Mouse (Mus musculus) CH12F3 (cell line): ENCODE data around the gene Cnot11.

Experiments
- in situ Hi-C: fragments of 300-500 bp; cut with MboI; formaldehyde crosslinking; loops from 2 replicates; pipeline ENCODE4 v1.14.3; 2020; ENCODE audit warnings: low sequenced_read_pairs

Cnot11 gene

GRCm38 (mm10) chr1:39531036-39531435, 3.8 kb upstream of the Cnot11 start:
- in situ Hi-C loops, result no loop called here

GRCm38 (mm10) chr1:39533917-39534316, 875 bp upstream of the Cnot11 start:
- in situ Hi-C loops, result no loop called here

DNA sequence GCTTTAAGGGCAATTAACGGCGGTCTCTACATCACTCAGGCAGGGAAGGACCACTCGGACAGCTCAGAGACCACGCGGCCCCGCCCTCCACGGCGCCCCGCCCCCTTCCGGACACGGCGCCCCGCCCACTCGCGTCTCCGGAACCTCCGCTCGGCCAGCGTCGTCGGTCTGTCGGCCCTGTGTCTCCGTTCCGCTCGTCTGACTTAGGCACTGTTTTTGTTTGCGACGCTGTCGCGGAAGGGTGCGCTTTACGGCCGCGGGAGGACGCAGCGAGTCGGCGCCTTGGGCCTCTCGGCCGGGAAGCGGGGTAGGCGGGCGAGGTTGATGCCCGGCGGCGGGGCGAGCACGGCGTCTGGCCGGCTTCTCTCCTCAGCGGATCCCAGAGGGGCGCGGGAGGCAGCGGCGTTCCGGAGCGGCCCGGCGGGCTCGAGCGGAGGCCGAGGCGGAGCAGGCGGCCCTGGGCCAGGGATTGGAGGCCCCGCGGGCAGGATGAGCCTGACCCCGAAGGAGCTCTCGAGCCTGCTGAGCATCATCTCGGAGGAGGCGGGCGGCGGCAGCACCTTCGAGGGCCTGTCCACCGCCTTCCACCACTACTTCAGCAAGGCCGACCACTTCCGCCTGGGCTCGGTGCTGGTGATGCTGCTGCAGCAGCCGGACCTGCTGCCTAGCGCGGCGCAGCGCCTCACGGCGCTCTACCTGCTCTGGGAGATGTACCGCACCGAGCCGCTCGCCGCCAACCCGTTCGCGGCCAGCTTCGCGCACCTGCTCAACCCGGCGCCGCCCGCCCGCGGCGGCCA, 921 bp downstream of the Cnot11 start:
- in situ Hi-C loops, result no loop called here

DNA sequence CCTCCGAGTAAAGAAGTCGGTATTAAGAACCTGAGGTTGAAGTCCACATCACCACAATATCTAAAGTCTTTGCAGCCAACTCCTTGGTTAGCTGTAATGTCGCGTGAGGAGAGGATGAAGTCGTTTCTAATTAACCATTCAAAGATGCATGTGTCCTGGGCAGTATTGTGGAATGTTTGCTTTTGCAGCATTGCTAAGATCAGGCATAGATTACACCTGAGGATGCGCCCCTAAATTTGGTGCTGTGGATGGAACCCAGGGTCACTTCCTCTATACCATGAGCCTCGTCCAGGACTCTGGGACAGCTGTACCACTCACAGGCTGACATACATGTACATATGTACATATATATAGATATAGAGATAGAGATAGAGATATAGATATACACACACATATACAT, 1.9 kb downstream of the Cnot11 start:
- in situ Hi-C loops, result no loop called here

DNA sequence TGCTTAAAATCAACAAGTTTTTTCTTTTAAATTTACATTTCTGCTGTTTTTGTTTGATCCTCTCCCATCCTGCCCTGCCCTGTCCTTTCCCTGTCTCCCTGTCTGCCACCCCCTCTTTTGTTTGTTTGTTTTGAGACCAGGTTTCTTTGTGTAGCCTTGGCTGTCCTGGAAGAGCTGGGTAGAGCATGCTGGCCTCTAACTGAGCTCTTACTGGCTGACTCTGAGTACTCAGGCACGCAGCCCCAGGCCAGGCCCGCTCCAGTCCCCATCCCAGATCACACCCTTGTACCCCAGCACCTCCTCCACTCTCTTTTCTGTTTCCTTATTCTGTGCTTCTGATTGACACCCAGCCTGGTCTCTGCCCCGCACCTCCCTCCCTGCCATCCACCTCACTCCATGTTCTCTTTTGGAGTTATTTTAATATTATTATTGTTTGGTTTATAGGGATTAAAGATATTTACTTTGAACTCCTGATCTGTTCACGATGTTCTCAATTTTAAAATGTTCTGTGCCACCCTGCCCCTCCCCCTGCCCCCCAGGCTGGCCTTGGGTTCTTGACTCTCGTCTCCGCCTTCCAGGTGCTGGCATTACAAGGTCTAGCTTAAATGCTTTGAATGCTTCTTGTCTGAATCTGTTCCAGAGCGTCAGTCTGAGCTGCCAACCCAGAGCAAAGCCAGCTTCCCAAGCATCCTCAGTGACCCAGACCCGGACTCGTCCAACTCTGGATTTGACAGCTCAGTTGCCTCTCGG, 3.0 kb downstream of the Cnot11 start:
- in situ Hi-C loops, result no loop called here

DNA sequence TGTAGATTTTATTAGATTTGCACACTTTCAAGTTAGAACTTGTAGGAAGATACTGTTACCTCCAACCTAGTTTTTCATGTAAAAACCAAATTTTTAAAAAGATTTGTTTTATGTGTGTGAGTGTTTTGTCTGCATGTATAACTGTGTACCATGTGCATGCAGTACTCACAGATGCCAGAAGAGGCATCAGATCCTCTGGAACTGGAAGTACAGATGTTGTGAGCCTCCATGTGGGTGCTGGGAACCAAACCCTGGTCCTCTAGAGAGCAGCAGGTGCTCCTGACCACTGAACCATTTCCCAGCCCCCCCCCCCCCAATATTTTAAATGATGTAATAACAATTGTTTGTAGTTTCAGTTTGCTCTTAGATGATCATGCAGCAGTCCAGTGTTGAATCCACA, 5.8 kb downstream of the Cnot11 start:
- in situ Hi-C loops, result no loop called here

GRCm38 (mm10) chr1:39545589-39545988, 10.8 kb downstream of the Cnot11 start:
- in situ Hi-C loops, result no loop called here

- in situ Hi-C loops, result no loop called here
Measured at GRCm38 (mm10) chr1:39546160-39546866, 11.5 kb downstream of the Cnot11 start.

- in situ Hi-C loops, result no loop called here
Measured at GRCm38 (mm10) chr1:39547238-39547637, 12.4 kb downstream of the Cnot11 start.

- in situ Hi-C loops, result no loop called here
Measured at GRCm38 (mm10) chr1:39549831-39550230, 15.0 kb downstream of the Cnot11 start.

- in situ Hi-C loops, result no loop called here
Measured at GRCm38 (mm10) chr1:39555556-39556415, 21.0 kb downstream of the Cnot11 start.

DNA sequence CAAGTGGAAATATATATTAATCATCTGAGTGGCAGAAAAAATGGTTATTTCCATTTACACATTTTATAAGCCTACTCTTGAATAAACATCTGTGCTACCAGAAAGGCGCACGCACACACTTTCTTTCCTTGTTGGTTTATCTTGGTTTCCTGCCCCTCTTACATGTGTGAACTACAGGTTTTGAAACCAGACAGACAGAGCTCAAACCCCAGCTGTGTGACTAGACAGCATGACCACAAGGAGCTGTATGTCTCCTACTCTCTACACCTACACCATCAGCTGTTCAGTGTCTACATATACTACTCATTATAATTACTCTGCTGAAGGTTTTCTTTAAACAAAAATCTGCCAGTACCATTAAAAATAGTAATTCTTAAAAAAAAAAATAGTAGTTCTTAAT, 24.2 kb downstream of the Cnot11 start:
- in situ Hi-C loops, result no loop called here

- in situ Hi-C loops, result no loop called here
Measured at GRCm38 (mm10) chr1:39561920-39562319, 27.1 kb downstream of the Cnot11 start.

GRCm38 (mm10) chr1:39563161-39563560, 28.4 kb downstream of the Cnot11 start:
- in situ Hi-C loops, result no loop called here

DNA sequence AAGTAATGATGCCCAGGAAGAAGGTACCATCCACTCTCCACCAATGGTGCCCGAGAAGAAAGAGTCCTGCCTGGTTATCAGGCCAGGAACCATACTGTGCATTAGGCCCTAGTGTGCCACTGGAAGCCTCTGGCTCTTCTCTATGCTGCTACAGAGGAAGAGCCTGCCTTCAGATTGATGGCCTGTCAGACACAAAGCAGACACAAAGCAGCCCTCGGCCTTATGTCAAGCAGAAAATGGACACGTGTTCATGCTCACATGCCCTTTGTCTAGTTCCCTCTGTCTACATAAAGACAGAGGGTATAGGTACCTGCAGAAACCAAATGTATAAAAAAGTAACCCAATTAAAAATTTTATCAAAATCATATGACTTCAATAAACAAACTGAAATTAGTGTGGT, 29.8 kb downstream of the Cnot11 start:
- in situ Hi-C loops, result no loop called here

DNA sequence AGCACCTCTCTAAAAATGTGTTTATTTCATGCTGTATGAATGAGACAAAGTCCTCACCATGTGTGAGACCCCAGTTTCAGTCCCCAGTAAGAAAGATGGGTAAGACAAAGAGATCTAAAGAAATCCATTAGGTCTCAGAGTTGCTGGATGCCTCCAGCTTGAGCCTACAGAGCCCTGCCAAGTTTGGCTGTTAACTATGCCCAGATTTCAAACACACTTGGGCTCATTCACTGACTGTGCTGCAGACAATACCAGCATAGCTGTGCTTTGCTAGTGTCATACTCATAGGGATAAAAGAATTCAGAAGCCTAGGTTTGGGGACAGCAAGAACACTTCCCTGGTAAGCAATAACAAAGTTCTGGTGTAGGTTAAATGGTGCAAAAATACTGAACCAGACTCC, 33.3 kb downstream of the Cnot11 start:
- in situ Hi-C loops, result no loop called here

GRCm38 (mm10) chr1:39571653-39572052, 36.9 kb downstream of the Cnot11 start:
- in situ Hi-C loops, result no loop called here

- in situ Hi-C loops, result no loop called here
Measured at GRCm38 (mm10) chr1:39573890-39574289, 39.1 kb downstream of the Cnot11 start.

- in situ Hi-C loops, result no loop called here
Measured at GRCm38 (mm10) chr1:39575778-39576375, 41.1 kb downstream of the Cnot11 start.
